Mouse (Mus musculus) gastrocnemius, postnatal 10 days (tissue): ENCODE results near the gene Dcn. TPM values are rescaled to one million over a fixed set of nuclear protein-coding genes. Genes with fewer than 3 reads are reported as not detected.

Experiments used
- DNase-seq: peaks from one replicate; pipeline ENCODE4 v3.0.0; 2021; ENCODE audit warnings: mixed read lengths
- long read RNA-seq, 2 experiments: library from polyadenylated mRNA; stranded (forward); transcript quantifications; one replicate each; pipeline ENCODE4 v2.0.0; 2021
- total RNA-seq, 2 experiments: library from RNA; stranded (reverse); gene quantifications; 2 replicates each; pipeline ENCODE4 v1.2.3; 2021

The Dcn gene
- total RNA-seq: 100 to 1,000 TPM; 546 to 577 TPM
- long read RNA-seq, experiment 1, transcript Dcn-201 (8 exons, 1,758 nt): major isoform, 513 of 541 reads
- long read RNA-seq, experiment 1, transcript Dcn-202 (8 exons, 1,758 nt): minor isoform, 12 of 541 reads
- long read RNA-seq, experiment 1, partial matches to known transcripts: 9 of 541 reads
- long read RNA-seq, experiment 1, other reads (novel, unspliced or antisense): 7 of 541 reads
- long read RNA-seq, experiment 2, transcript Dcn-201 (8 exons, 1,758 nt): major isoform, 557 of 586 reads
- long read RNA-seq, experiment 2, transcript Dcn-202 (8 exons, 1,758 nt): minor isoform, 10 of 586 reads
- long read RNA-seq, experiment 2, partial matches to known transcripts: 13 of 586 reads
- long read RNA-seq, experiment 2, other reads (novel, unspliced or antisense): 6 of 586 reads

DNA sequence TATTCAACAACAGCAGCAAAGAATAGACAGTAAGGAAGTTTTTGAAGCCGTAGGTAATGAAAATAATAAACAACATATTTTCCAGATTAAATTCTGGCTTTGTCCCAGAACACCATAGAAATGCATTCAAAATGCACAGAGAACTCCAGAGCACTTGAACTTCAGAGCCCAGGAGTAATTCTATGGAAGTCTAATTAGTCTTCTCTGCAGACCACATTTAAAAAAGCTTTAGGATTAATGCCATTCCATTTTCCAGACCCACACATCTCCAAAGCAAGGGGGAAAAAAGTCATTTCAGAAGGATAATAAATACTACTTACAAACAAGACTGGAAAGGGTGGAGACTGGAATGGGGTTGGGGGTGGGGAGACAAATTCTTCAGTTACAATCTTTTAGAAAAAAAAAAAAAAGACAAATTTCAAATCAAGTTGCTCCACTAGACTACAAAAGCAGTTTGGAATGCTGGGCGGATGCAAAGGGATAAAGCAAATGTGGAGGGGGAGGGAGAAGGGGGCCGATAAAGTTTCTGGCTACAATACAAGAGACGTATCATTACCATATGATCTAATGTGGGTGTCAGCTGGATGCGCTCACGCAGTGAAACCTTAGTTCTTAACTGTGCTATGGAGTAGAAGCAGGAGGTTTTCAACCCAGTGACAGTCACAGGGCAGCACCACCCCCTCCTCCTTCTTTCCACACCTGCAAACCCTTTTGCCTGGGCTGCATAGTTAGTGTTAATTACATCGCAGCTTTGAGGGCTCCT, at the start of gene Dcn:
TSS of gene Dcn (plus strand) at position 606 of the 763 bp plus-strand sequence.
- DNase-seq: peak; percentile 17

DNA sequence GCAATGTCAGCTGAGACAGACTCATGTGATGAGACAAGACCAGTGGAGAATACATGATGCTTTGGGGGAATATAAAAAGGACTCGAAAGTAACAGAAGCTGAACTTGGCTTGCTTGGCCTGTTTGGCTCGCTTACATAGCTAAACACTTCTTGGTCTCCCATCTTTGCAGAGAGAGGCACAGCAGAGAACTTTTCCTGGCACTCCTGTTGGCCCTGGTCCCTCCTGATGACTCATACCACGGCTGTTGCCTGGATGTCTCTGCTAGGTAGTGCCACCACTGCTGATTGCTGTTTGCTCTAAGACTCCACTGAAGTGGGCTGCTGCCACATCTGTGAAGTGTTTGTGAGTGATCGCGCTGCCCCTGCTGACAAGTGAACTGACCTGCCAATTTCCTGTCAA, 42.7 kb upstream of the Dcn start:
- DNase-seq: peak; percentile 18

DNA sequence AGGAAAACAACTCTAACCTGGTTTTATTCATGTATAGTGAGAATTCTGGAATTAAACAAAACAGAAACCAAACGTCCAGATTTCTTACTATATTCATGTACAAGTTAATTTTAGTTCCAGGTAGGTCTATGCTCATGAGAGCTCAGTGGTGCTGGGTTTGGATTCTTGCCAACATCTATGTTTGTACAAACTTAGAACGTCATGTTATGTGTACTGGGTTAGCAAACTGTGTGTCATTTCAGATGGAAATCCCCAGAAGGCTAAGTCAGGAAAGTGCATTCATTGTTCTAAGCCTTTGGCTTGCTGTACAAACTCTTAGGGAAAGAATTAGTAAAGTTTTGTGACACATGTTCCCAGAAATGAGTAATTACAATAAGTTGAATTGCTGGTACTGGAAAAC, 37.1 kb upstream of the Dcn start:
- DNase-seq: no peak

DNA sequence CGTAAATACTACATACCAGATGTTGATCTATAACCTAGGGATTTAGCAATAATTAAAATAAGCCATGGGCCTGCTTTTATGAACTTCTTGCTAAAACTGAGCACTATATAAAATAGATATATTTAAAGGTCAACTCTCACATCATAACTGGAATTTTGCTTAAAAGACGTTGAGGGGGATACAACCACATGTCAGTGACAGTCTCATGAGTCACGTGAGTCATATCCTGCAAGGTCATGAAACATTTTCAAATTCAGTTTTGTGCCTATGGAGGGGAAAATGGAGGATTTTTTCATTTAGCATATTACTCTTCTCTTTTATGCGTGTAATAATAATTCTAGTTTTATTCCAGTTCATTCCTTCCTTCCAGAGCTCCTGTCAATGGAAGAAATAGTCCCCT, 32.9 kb upstream of the Dcn start:
- no peak for DNase-seq

DNA sequence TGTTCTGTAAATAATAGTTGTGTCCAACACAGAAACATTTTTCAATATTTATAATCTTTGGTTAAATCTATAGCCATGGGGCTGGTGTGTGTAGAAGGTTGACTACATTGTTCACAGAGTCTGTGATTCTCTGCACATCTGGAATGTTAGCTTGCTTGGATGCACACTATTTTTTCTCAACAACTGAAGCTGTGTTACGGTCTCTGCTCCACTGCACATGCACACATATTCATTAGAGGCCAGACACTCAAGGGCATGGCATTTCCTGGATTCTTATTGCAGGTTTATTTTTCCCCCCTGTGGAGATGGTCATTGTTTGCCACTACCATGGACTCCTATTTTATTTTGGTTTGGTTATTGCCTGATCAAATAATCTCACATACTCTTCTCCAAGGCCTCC, 26.5 kb upstream of the Dcn start:
- DNase-seq: no peak

DNA sequence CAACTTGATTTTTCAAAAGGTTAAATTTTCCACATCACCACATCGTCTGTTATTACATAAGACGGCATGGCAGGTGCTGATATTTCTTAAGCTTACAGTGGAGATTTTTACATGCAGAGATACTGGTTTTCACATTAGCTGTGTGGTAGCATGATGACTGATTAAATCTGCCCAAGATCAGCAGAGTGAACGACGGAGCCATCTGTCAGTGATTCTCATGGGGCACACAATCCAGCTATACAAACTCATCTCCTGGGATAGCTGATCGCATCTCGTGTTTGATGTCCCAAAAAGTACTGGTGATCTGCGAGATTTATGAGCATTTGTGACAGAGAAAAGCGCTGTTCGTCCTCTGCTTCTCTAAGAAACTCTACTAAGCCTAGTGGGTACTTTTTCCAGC, 25.9 kb upstream of the Dcn start:
- DNase-seq: no peak

DNA sequence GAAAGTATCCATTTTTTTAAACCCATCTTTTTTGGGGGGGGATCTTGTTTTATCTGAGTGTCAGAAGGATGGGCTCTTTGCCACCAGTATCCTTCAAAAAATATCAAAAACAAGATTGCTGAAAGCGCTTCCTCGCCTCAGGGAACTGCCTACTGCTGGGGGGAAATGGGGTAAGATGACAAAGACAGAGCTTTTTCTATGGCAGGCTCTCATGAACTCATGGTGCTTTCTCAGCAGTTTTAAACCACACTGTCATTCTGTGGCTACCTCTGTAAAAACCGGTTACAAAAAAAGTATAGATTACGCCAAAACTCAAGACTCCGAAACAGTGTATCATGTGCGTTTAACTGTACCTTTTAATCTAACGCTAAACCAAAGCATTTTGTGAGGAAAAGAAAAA, 22.4 kb upstream of the Dcn start:
- no peak for DNase-seq

DNA sequence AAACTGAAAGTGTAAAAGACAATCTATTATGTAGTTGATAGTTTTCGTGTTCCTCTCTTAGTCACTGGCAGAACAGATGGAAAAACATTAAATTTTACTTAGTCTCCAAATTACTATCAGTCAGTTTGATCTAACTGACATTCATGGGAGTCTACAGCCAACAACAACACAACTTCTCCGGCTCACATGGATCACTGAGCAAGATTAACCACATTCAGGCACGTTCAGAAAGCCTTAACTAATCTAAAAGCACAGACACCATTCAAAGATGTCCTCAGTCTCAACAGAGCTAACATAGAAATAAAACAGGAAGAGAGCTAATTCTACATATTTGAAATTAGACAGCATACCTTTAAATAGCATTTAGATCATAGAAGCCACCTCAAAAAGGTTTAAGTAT, 12.6 kb upstream of the Dcn start:
- no peak for DNase-seq

DNA sequence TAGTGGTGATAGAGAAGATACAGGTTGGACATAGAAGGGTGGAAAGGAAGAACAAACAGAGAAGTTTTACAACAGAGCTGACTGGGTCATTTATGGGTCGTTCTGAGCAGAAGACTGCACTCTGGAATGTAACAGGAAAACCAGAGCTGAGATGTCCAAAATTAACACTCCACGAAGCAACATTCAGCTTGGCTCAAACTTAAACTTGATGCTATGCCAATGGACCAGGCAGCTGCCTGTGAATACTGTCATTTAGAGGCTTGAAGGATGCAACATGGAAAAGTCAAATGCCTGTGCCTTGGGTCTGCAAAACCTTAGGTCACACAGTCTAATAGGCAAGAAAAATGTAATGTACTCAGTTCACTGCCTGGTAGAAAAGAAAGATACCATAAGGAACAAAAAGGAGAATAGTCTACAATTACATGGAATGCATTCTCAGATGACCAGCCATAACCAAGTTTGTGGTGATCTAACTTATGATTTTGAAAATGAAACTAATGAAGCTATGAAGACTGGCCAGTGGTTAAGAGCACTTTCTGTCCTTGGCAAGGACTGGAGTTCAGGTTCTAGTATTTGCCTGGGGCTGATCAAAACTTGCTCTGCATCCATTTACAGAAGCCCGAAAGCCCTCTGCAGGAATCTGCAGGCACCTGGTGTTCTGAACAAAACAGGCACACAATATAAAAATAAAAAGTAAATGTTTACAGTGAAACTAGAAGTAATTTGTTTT, 9.8 kb upstream of the Dcn start:
- DNase-seq: no peak

DNA sequence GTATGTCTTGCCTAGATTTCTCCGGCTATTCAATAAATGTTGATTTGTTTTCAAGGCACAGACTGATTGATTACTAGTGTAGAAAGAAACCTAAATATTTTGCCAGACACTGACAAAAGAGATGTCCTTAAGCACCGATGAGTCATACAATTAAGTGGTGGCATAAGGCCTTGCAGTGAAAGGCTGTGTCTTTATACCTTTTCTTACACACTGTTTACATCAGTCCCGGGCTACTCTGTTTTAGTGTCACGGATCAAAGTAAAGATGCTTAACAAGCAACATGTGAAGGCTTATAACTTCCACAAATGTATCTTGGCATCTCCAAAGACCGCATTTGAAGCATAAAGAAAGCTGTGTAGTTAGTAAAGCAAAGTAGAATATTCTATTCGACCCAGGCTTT, 3.9 kb upstream of the Dcn start:
- DNase-seq: no peak

DNA sequence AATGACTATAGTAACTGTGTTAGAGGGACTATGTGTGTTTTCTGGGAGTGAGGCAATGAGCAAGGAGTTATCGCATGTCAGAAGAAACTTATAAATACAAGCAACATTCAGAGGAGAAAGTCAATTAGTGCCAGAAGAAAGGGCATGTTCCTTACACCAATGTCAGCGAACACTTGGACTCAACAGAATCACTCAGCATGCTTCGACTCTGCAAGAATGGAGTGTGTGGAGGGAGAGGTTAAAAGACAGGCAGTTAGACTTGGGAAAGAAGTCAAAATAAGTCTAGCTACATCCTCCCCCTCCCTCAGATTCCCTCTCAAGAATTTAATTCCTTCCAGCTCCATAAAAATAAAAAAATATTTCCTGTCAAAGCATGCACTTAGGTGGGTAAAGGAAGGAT, 1.1 kb upstream of the Dcn start:
- no peak for DNase-seq

DNA sequence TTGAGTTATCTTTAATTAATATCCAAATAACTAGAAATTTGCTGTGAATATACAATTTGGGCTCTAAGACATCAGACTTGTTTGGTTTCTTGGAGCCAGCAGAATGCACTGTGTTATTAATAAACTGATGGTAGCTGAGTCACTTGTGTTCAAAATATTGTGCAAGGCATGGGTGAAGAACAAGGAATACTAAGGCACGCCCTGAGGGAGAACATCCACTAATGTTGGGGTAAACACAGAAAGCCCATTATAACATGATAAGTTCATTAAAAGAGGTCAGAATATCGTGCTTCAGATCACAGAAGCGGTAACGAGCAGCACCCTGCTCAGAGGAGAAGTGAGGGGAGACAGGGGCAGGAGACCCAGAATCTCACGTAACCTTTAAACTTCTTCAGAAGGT, 2.7 kb downstream of the Dcn start:
- no peak for DNase-seq

DNA sequence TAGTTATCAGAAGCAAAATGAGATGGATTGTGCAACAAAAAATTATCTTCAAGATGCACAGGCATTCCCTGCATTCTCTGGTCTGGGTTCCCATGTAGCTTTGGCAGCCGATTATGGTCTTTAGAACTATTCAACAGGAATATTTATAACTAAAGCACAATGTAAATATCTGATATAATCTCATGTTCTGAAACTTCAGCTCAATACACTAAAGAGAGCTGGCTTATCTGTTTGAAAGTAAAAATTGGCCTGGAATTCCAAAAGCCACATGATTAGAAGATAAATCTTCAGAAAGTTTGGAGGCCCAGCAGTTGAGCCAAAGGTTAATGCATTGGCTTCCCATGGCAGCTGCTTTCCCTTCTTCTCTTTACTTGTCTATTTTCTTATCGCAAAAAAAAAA, 4.6 kb downstream of the Dcn start:
- DNase-seq: no peak

DNA sequence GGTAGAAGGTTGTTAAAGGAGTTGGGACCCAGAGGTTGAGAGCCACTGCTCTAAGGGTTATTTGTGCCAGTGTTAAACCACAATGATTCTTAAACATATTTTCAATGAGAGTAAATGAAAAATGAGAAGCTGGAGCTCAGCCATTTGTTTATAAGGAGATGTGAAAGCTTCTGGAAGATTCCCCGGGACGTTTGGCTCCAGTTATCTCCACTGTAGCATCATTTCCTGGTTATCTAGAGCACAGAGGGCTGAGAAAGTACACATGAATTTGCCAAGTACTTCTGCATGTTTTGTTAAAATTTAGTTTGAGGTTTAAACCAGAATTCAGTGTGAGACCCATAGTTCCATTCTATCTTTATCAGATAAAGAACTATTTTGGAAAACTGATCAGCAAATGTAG, 5.7 kb downstream of the Dcn start:
- no peak for DNase-seq

DNA sequence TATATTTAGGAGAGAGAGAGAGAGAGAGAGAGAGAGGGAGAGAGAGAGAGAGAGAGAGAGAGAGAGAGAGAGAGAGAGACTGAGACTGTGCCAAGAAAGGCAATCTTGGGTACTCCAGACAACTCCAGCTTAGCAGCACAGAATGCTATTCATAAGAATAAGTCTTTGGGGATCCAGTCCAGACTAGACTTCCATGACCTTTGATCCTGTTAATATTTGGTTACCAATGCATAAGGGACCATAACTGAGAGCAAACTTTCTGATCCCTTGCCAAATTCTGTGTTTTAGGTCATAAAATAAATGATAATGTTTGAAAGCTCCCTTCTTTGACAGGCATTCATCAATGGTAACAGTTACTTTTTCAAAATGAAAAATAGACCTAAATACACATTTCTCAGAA, 6.7 kb downstream of the Dcn start:
- no peak for DNase-seq

DNA sequence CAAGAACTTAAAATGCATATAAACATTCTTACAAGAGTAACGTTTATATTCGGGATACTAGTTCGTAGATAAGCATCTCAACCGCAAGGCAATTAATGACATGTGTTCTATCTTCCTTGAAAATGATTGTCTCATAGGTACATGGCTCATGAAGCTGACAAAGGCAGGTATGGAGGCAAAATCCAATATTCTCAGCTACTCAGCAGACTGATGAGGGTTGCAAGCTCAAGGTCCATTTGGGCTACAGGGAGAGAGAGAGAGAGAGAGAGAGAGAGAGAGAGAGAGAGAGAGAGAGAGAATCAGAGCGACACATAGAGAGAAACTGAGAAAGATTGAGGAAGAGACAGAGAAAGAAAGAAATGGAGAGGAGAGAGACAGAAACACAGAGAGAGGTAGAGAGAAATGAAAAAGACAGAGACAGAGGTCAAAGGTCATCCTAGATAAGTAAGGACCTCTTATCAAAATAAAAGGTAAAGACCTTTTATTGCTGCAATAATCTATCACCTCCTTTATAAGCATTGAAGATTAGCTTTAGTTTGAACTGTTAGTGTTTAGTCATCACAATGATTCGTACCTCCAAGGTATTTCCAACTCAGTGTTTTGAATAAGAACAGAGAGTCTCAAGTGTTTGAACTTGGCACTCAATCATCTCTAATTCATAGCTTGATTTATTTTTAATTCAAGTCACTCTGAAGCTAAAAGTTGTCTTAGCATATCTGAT, 8.0 kb downstream of the Dcn start:
- no peak for DNase-seq

DNA sequence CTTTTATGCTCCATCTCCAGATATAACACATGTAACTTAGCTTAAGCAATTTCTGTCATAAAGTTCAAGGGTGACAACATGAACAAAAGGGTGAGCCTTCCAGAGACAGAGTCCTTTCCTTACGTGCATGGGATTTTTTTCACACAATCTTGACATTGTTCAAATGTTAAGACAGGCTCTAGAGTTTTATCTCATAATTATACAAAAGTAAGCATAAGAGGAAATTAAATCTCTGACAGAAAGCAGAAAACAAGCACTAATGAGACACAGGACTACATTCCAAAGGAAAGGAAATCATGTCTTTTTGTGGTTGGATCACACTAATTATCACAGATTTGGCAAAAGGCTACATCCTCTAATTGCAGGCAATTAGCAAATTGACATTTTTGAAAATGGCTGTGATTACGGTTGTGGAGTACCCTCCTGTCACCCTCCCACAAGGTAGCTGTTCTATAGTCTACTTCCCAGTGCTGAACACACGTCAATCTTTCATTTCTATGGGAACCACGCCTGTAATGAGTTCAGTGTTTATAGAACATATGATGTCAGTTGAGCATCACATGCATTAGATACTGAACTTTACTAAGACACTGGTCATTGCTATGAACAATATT, 13.1 kb downstream of the Dcn start:
- DNase-seq: no peak

DNA sequence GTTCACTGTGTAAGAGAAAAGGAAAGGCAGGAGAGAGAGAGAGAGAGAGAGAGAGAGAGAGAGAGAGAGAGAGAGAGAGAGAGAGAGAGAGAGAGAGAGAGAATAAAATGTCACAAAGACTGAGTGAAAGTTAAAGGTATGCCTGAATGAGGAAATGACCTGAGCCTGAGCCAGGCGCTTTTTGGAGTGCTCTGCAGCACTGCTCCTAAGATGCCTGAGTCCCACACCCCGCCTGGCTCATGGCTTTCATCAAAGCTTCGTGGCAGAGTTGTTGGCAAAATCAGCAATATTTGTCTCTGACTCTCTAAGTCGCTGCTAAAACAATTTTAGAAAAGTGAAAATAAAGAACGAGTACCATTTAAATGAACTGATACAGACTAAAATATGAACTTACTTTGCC, 18.2 kb downstream of the Dcn start:
- peak; percentile 27 for DNase-seq

DNA sequence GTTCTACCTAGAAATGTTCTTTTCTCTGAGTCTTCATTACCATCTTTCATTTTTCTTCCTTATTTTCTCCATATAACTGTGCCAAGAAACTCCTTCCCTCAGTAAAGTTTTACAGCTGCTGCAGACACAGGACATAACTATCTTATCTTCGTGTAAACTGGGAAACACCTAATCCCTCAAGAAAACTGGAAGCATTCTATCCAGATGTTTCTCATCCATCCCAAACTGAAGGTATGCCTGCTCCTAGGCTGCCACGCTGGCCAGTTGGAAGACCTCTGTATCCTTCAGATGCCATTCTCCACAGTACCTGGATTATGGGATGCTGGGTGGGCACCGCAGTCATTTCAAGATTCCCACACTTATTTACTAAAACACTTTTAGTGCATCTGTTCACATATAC, 44.0 kb downstream of the Dcn start:
- DNase-seq: no peak

DNA sequence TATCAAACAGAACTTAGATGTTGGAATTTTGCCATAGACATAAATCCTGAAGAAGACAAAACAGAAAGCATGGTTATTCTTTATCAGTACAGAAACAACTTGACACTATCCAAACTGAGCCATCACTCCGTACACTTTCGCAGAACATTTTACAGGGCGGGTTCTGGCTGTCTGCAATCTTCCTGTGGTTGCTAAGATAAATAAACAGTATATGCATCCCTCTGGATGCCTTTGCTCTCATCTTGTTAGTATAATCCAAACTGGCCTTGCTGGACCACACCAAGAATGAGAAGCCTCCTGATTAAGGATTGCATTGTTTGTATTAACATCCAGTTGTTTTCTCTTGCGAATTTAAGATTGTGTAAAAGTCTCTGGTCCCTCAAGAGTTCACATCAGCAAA, 56.3 kb downstream of the Dcn start:
- no peak for DNase-seq

DNA sequence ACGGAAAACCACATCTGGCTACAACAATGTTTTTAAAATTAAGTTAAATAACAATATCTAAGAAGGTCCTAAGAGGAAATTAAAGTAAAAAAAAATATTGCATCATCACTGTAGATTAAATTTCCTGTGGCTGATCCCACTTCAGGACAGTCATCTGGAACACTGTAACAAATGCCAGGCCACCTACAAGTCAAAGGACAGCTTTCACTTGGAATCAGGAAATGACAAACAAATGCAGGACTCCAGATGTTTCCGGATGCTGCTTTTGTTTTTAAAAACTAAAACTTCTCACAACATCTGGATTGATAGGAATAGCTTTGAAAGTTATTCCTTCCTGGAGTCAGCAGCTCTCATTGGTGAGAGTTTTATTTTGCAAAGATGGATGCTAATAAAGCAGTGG, 57.5 kb downstream of the Dcn start:
- no peak for DNase-seq

DNA sequence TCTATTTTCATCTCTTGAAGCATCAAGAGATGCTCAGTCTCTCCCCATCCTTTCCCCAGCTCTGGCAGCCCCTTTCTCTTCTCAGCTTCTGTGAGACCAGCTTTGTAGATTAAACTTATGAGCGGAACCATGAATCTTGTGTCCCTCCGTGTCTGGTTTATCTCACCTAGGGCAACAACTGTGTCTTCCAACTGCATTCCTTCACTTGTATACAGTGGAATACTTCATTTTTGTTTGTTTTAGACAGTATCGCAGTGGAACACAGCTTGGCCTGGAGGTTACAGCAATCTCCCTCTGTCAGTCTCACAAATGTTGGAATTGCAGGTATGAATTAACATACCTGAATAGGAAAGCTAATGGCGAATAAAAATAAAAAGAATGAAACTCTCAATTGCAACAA, 58.8 kb downstream of the Dcn start:
- DNase-seq: no peak
